Mouse (Mus musculus) kidney, embryonic 14.5 days (tissue): ENCODE data around the gene Smarcd1. TPM values are rescaled to one million over a fixed set of nuclear protein-coding genes. Genes with fewer than 3 reads are reported as not detected.
"Not testable (repeated sequence)": the region's sequence is repeated elsewhere in the genome, so short reads cannot be mapped to it uniquely, and the experiment has no call there.

Experiments
- ATAC-seq: fragments of 200-750 bp; cut with Nextera tagmentation; 2 replicates; pipeline ENCODE4 v1.8.0; 2017; ENCODE audit warnings: moderate number of reproducible peaks, mild to moderate bottlenecking, moderate TSS enrichment, moderate library complexity; ENCODE audit not compliant: low FRiP score, low TSS enrichment
- H3K27ac ChIP-seq: fragments of 300-500 bp; sonication (generic); 2 replicates; pipeline ENCODE4 v1.5.1; 2014; ENCODE audit warnings: low read depth, mild to moderate bottlenecking, low read length, moderate library complexity, mixed read lengths
- H3K27me3 ChIP-seq: fragments of 300-500 bp; sonication (generic); 2 replicates; pipeline ENCODE4 v1.6.1; 2014; ENCODE audit warnings: mild to moderate bottlenecking, low read length; ENCODE audit not compliant: control insufficient read depth, insufficient read depth
- H3K36me3 ChIP-seq: fragments of 300-500 bp; sonication (generic); 2 replicates; pipeline ENCODE4 v1.6.1; 2014; ENCODE audit warnings: low read length, mixed read lengths; ENCODE audit not compliant: control insufficient read depth, insufficient read depth
- H3K4me1 ChIP-seq: fragments of 300-500 bp; sonication (generic); 2 replicates; pipeline ENCODE4 v1.6.1; 2014; ENCODE audit warnings: low read length, mixed read lengths; ENCODE audit not compliant: control insufficient read depth, insufficient read depth
- H3K4me2 ChIP-seq: fragments of 300-500 bp; sonication (generic); replicated peaks from 2 replicates; pipeline ENCODE4 v1.6.1; 2014; ENCODE audit warnings: low read depth, mild to moderate bottlenecking, low read length
- H3K4me3 ChIP-seq: fragments of 300-500 bp; sonication (generic); 2 replicates; pipeline ENCODE4 v1.5.1; 2014; ENCODE audit warnings: mild to moderate bottlenecking, low read length
- H3K9ac ChIP-seq: fragments of 300-500 bp; sonication (generic); 2 replicates; pipeline ENCODE4 v1.6.1; 2014; ENCODE audit warnings: low read depth, mild to moderate bottlenecking, low read length, moderate library complexity
- H3K9me3 ChIP-seq: fragments of 300-500 bp; sonication (generic); 2 replicates; pipeline ENCODE4 v1.6.1; 2016; ENCODE audit warnings: low read length; ENCODE audit not compliant: control insufficient read depth
- WGBS: fragments of 180-500 bp; shearing (Covaris S2); extraction: QIAGEN DNeasy Blood & Tissue Kit; methylation state at CpG from one replicate; pipeline ENCODE4 v1.1.7; 2014; 5-methylcytosine and 5-hydroxymethylcytosine counted together
- polyA plus RNA-seq: library from polyadenylated mRNA; unstranded; fragments of >200 nt; fragmentation: Nextera tagmentation; extraction: Ambion mirVana; gene quantifications from 2 replicates; pipeline ENCODE4 v1.2.1, GENCODE M21; 2014

Smarcd1 gene
- polyA plus RNA-seq, 1 experiment from 2014 or later, result 74.2 TPM

DNA sequence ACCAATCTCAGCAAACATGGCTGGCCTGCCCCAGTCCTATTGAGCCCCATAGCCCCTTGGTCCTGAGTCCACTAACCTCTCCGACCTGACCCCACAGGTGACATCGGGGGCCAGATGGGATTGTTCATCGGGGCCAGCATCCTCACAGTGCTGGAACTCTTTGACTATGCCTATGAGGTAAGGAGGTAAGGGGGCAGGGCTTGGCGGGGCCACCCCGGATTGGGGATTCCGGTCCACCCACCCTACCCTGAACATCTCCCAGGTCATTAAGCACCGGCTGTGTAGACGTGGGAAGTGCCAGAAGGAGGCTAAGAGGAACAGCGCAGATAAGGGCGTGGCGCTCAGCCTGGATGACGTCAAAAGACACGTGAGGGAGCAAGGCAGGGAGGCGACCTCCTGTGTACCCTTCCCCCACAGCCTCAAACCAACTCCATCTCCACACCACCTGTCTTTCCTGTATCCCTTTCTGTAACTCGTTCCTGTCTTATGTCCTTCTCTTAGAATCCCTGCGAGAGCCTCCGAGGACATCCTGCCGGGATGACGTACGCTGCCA, 3.3 kb upstream of the Smarcd1 start:
- Histone ChIP-seq H3K9ac (no peak overlapping the region), H3K4me3 (no peak overlapping the region), H3K27me3 (no peaks in the 10 kb centered on the region), H3K9me3 (no peaks in the 10 kb centered on the region), H3K4me1 (peaks cover 10% of the 10 kb centered on the region; the same call in 1 of the 2 replicates), H3K36me3 (0 out of 2 replicates have a peak, but pooled peaks cover 2% of the 10 kb centered on the region), H3K27ac (no peak overlapping the region), H3K4me2 (no peak overlapping the region)
- no peak for ATAC-seq
- 29% methylated on average over 20 of the region's 20 CpGs for WGBS

DNA sequence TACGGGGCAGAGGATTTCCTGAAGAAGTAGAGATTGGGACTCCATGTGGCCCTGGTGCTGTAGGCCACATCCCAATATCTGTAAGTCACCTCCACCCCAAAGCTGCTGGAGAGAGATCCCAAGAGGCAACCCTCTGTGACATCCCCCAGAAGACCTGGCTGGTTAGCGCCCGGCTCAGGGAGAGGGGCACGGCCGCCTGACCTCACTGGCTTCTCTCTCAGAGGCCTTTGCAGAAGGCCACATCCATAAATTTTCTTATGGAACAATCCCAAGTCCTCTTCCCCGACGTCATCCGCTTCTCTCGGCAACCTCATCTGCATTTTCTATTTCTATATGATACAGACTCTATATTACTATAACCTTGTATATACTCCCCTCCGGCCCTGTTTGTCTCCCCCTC, 2.2 kb upstream of the Smarcd1 start:
- Histone ChIP-seq H3K4me2 (no peak overlapping the region), H3K36me3 (peaks cover 12% of the 10 kb centered on the region), H3K27me3 (no peaks in the 10 kb centered on the region), H3K4me1 (peaks cover 10% of the 10 kb centered on the region; the same call in 1 of the 2 replicates), H3K9ac (no peak overlapping the region), H3K4me3 (no peak overlapping the region), H3K9me3 (no peaks in the 10 kb centered on the region), H3K27ac (no peak overlapping the region)
- no peak for ATAC-seq
- WGBS, result 69% methylated on average over 10 of the region's 10 CpGs

- no peak overlapping the region for H3K27ac ChIP-seq
- no peaks in the 10 kb centered on the region for H3K9me3 ChIP-seq
- 86% methylated on average over 18 of the region's 18 CpGs for WGBS
These were observed 1.5 kb upstream of the Smarcd1 start for GRCm38 (mm10) chr15:99700219-99701106.

DNA sequence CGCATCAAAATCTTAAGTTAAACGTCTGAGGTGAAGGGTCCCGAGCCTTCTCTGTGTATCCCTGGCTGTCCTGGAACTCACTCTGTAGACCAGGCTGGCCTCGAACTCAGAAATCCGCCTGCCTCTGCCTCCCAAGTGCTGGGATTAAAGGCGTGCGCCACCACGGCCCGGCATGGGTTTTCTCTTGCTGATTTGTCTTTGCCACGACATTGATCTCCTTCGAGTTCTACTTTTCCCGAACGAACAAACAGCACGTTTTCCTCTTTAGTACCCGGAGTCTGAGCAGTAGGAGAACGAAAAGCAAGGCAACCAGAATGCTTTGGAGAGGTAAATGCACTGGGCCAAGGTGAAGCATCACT, 310 bp upstream of the Smarcd1 start:
- 46% methylated on average over 16 of the region's 16 CpGs for WGBS
- H3K36me3 ChIP-seq, result peaks cover 27% of the 10 kb centered on the region
- H3K27me3 ChIP-seq, H3K4me1 ChIP-seq, H3K9me3 ChIP-seq, ATAC-seq: not testable (repeated sequence)
- peak overlapping the region; percentile 37 for H3K4me2 ChIP-seq
- H3K4me3 ChIP-seq, result peak overlapping the region; percentile 59
- H3K27ac ChIP-seq, result peak overlapping the region; percentile 87; the same call in 1 of the 2 replicates
- peak overlapping the region; percentile 79; the same call in 1 of the 2 replicates for H3K9ac ChIP-seq

More at GRCm38 (mm10) chr15:99700219-99701106, 1.5 kb upstream of the Smarcd1 start:
- Histone ChIP-seq H3K4me1 (peaks cover 10% of the 10 kb centered on the region; the same call in 1 of the 2 replicates), H3K4me2 (no peak overlapping the region), H3K27me3 (no peaks in the 10 kb centered on the region), H3K36me3 (peaks cover 18% of the 10 kb centered on the region), H3K9ac (no peak overlapping the region), H3K4me3 (no peak overlapping the region)
- ATAC-seq, result no peak

- ATAC-seq, result no peak
- Histone ChIP-seq H3K27ac (peak overlapping the region; percentile 33; the same call in 1 of the 2 replicates), H3K27me3 (no peaks in the 10 kb centered on the region), H3K4me1 (peaks cover 10% of the 10 kb centered on the region; the same call in 1 of the 2 replicates), H3K36me3 (peaks cover 42% of the 10 kb centered on the region), H3K4me3 (peak overlapping the region; percentile 59), H3K4me2 (peak overlapping the region; percentile 63), H3K9me3 (no peaks in the 10 kb centered on the region), H3K9ac (peak overlapping the region; percentile 79; the same call in 1 of the 2 replicates)
- WGBS, result 58% methylated on average over 9 of the region's 9 CpGs
These were observed 1.2 kb downstream of the Smarcd1 start for GRCm38 (mm10) chr15:99703104-99703503.

GRCm38 (mm10) chr15:99703676-99704040, 1.7 kb downstream of the Smarcd1 start:
- Histone ChIP-seq H3K9me3 (no peaks in the 10 kb centered on the region), H3K36me3 (peaks cover 48% of the 10 kb centered on the region), H3K9ac (peak overlapping the region; percentile 2; the same call in 1 of the 2 replicates), H3K27ac (peak overlapping the region; percentile 55; the same call in 1 of the 2 replicates), H3K27me3 (no peaks in the 10 kb centered on the region), H3K4me2 (peak overlapping the region; percentile 63; the same call in 1 of the 2 replicates), H3K4me3 (no peak overlapping the region), H3K4me1 (peaks cover 7% of the 10 kb centered on the region; the same call in 1 of the 2 replicates)
- WGBS, result 74% methylated on average over 5 of the region's 5 CpGs
- ATAC-seq, result no peak

DNA sequence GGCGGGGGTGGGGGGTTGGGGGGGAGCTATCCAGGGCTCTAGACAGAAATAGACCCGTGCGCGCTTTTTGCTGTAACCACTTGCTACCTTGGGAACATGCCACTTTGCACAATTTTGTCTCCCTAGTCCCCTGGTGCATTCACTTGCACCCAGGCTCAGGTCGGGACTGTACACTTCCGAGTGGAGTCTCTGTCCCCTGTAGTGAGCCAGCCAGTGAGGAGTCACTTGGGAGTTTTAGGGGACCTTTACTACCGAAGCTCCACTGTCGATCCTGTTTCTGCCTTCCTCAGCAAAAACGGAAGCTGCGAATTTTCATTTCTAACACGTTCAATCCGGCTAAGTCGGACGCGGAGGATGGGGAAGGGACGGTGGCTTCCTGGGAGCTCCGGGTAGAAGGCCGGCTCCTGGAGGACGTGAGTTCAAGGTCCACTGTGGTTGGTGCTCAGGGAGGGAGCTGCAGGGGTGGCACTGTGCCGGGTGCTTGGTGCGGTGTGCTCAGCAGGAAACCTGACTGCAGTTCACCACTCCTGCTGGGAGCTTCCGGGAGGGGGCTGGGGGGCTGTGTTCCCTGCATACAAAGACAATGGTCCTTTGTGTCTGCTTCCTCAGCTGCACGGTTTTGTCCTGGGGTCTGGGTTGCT, 2.2 kb downstream of the Smarcd1 start:
- peak overlapping the region; percentile 2; the same call in 1 of the 2 replicates for H3K9ac ChIP-seq
- no peak overlapping the region; the same call in 1 of the 2 replicates for H3K4me2 ChIP-seq
- no peak overlapping the region for H3K4me3 ChIP-seq
- no peaks in the 10 kb centered on the region for H3K27me3 ChIP-seq
- peaks cover 53% of the 10 kb centered on the region for H3K36me3 ChIP-seq
- H3K4me1 ChIP-seq, result peaks cover 6% of the 10 kb centered on the region; the same call in 1 of the 2 replicates
- H3K9me3 ChIP-seq, result no peaks in the 10 kb centered on the region
- peak overlapping the region; percentile 55; the same call in 1 of the 2 replicates for H3K27ac ChIP-seq
- WGBS, result 48% methylated on average over 23 of the region's 23 CpGs
- no peak for ATAC-seq

GRCm38 (mm10) chr15:99704881-99705280, 3.0 kb downstream of the Smarcd1 start:
- no peak overlapping the region for H3K9ac ChIP-seq
- no peak overlapping the region for H3K4me3 ChIP-seq
- H3K27ac ChIP-seq, result no peak overlapping the region
- H3K4me2 ChIP-seq, result no peak overlapping the region
- 69% methylated on average over 7 of the region's 7 CpGs for WGBS
- peaks cover 6% of the 10 kb centered on the region; the same call in 1 of the 2 replicates for H3K4me1 ChIP-seq
- no peaks in the 10 kb centered on the region for H3K27me3 ChIP-seq
- H3K36me3 ChIP-seq, result peaks cover 59% of the 10 kb centered on the region
- no peaks in the 10 kb centered on the region for H3K9me3 ChIP-seq
- ATAC-seq, result no peak
